Mouse (Mus musculus) liver, embryonic 16.5 days (tissue): ENCODE data around the gene Zfp277. TPM values are rescaled to one million over a fixed set of nuclear protein-coding genes. Genes with fewer than 3 reads are reported as not detected.

Source experiments
- ATAC-seq: fragments of 200-750 bp; cut with Nextera tagmentation; 2 replicates; pipeline ENCODE4 v1.8.0; 2017; ENCODE audit warnings: low read depth, mild to moderate bottlenecking, moderate number of reproducible peaks, moderate library complexity
- H3K27ac ChIP-seq: fragments of 300-500 bp; sonication (generic); 2 replicates; pipeline ENCODE4 v1.5.1; 2014; ENCODE audit warnings: mild to moderate bottlenecking, low read length
- H3K27me3 ChIP-seq: fragments of 300-500 bp; sonication (generic); 2 replicates; pipeline ENCODE4 v1.6.1; 2014; ENCODE audit warnings: low read depth, low read length, mixed read lengths; ENCODE audit not compliant: control insufficient read depth, insufficient read depth
- H3K36me3 ChIP-seq: fragments of 300-500 bp; sonication (generic); 2 replicates; pipeline ENCODE4 v1.6.1; 2014; ENCODE audit warnings: mild to moderate bottlenecking; ENCODE audit not compliant: control insufficient read depth, insufficient read depth
- H3K4me1 ChIP-seq: fragments of 300-500 bp; sonication (generic); 2 replicates; pipeline ENCODE4 v1.6.1; 2014; ENCODE audit warnings: low read depth, low read length, mixed read lengths; ENCODE audit not compliant: control insufficient read depth
- H3K4me2 ChIP-seq: fragments of 300-500 bp; sonication (generic); 2 replicates; pipeline ENCODE4 v1.6.1; 2014; ENCODE audit warnings: low read depth, low read length, mixed read lengths
- H3K4me3 ChIP-seq: fragments of 300-500 bp; sonication (generic); 2 replicates; pipeline ENCODE4 v1.5.1; 2014; ENCODE audit warnings: low read depth, mild to moderate bottlenecking, low read length
- H3K9ac ChIP-seq: fragments of 300-500 bp; sonication (generic); 2 replicates; pipeline ENCODE4 v1.6.1; 2014; ENCODE audit warnings: low read depth, low read length
- H3K9me3 ChIP-seq: fragments of 300-500 bp; sonication (generic); replicated peaks from 2 replicates; pipeline ENCODE4 v1.6.1; 2016; ENCODE audit warnings: low read length; ENCODE audit not compliant: control insufficient read depth
- WGBS: fragments of 180-500 bp; shearing (Covaris S2); extraction: QIAGEN DNeasy Blood & Tissue Kit; methylation state at CpG from one replicate; pipeline ENCODE4 v1.1.7; 2014; ENCODE audit not compliant: insufficient replicate concordance; 5-methylcytosine and 5-hydroxymethylcytosine counted together
- polyA plus RNA-seq: library from polyadenylated mRNA; unstranded; fragments of >200 nt; fragmentation: Nextera tagmentation; extraction: Ambion mirVana; gene quantifications from 2 replicates; pipeline ENCODE4 v1.2.1, GENCODE M21; 2015

The Zfp277 gene
- polyA plus RNA-seq, 1 experiment from 2014 or later: 6.1 TPM

DNA sequence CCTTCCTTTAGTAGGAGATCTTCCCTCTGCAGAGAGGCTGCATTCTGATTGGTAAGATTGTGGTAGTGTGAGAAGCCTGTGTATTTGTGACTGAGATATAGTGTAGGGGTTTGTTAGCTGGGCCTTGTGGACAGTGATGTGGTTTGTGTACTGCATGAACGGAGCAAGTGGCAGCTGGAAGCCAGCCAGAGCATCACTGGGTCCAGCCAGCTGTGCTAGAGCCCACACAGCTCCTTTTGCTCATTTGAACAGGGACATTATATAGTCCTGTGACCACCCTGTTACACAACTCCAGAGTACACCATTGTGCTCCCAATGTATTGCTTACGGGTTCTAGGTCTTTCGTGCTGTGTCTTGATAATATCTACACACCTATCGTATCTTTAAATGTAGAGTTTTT, 22.5 kb upstream of the Zfp277 start:
- H3K9me3 ChIP-seq: no peaks in the 10 kb centered on the region
- no peak overlapping the region for H3K9ac ChIP-seq
- H3K27me3 ChIP-seq: no peaks in the 10 kb centered on the region
- H3K4me2 ChIP-seq: no peak overlapping the region
- no peaks in the 10 kb centered on the region for H3K4me1 ChIP-seq
- 67% methylated on average over 4 of the region's 4 CpGs for WGBS
- ATAC-seq: no peak
- H3K27ac ChIP-seq: no peak overlapping the region
- no peak overlapping the region for H3K4me3 ChIP-seq
- H3K36me3 ChIP-seq: no peaks in the 10 kb centered on the region

DNA sequence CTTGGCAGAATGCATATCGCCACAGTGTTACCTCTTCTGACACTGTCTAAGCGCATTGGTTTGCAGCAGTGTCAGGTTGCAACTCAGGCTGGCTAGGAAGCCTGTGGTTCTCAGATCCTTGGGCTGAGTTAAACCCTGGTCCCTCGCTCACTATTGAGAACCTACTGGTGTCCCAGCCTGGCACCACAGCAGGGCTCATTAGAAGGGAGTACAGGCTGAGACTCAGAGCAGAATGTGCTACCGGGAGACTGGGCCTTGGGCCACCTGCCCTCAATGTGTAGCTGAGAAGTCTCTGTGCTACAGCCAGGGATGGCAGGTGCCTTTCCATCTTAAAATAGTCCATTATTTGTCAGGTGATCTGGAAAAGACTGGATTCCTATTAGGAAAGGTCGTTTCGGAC, 18.6 kb upstream of the Zfp277 start:
- Histone ChIP-seq H3K9ac (no peak overlapping the region), H3K27ac (no peak overlapping the region), H3K4me1 (no peaks in the 10 kb centered on the region), H3K36me3 (no peaks in the 10 kb centered on the region), H3K4me3 (no peak overlapping the region), H3K9me3 (no peaks in the 10 kb centered on the region), H3K4me2 (no peak overlapping the region), H3K27me3 (no peaks in the 10 kb centered on the region)
- ATAC-seq: no peak
- 54% methylated on average over 6 of the region's 6 CpGs for WGBS

- Histone ChIP-seq H3K27me3 (no peaks in the 10 kb centered on the region), H3K4me1 (no peaks in the 10 kb centered on the region), H3K27ac (no peak overlapping the region), H3K36me3 (no peaks in the 10 kb centered on the region), H3K9me3 (no peaks in the 10 kb centered on the region), H3K9ac (no peak overlapping the region), H3K4me2 (no peak overlapping the region), H3K4me3 (no peak overlapping the region)
- no peak for ATAC-seq
- 31% methylated on average over 2 of the region's 2 CpGs for WGBS
These were observed 18.1 kb upstream of the Zfp277 start for GRCm38 (mm10) chr12:40463828-40464227.

DNA sequence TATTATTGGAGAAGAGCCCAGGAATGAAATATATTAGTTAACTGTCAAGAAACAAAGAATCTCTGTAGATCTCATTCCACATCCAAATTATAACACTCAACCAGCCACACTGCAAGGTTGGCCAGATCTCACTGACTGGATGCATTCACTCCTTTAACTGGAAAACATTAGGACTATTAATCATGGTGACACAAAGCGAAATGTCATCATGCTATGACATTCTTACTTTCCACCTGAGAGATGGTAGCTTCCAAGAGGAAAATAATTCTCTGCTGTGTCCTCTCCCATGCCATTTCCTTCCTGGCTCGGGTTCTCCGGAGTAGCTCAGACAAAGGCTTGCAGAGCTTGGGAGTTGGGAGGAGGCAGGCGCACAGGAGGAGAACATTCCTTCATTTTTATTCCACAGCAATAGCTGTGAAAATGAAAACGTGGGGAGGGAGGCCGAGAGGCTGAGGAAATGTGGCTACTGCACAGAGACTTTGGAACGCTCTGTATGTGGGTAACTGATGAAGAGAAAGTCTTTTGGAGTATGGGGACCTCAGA, 17.1 kb upstream of the Zfp277 start:
- Histone ChIP-seq H3K27ac (no peak overlapping the region), H3K36me3 (no peaks in the 10 kb centered on the region), H3K4me2 (no peak overlapping the region), H3K4me3 (no peak overlapping the region), H3K9me3 (no peaks in the 10 kb centered on the region), H3K4me1 (no peaks in the 10 kb centered on the region), H3K9ac (no peak overlapping the region), H3K27me3 (no peaks in the 10 kb centered on the region)
- WGBS: 54% methylated on average over 7 of the region's 7 CpGs
- no peak for ATAC-seq

GRCm38 (mm10) chr12:40459673-40460265, 14.1 kb upstream of the Zfp277 start:
- no peak overlapping the region for H3K27ac ChIP-seq
- no peaks in the 10 kb centered on the region for H3K27me3 ChIP-seq
- no peaks in the 10 kb centered on the region for H3K4me1 ChIP-seq
- H3K9me3 ChIP-seq: no peaks in the 10 kb centered on the region
- no peak for ATAC-seq
- H3K4me3 ChIP-seq: no peak overlapping the region
- H3K36me3 ChIP-seq: no peaks in the 10 kb centered on the region
- no peak overlapping the region for H3K9ac ChIP-seq
- H3K4me2 ChIP-seq: no peak overlapping the region
- 39% methylated on average over 6 of the region's 6 CpGs for WGBS

DNA sequence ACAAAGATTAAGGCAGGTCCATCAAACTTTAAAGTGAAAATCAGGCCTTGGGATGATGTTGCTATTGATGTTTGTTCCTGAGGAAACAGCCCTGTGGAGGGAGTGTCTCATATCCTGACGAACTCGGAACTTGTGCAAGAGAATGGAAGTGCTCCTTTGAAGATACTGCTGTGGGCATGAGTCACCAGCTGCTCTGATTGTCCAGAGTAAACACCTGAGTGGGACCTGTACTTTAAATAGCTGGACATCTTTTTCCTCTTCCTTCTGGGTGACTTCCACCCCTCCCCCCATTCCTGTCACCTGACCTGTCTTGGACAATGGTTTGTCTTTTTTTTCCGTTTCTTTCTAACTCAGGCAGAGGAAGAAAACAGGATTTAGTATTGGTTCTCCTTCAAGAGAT, 13.3 kb upstream of the Zfp277 start:
- WGBS: 47% methylated on average over 3 of the region's 3 CpGs

GRCm38 (mm10) chr12:40456517-40456916, 10.8 kb upstream of the Zfp277 start:
- Histone ChIP-seq H3K4me2 (no peak overlapping the region), H3K4me1 (no peaks in the 10 kb centered on the region), H3K4me3 (no peak overlapping the region), H3K27me3 (no peaks in the 10 kb centered on the region), H3K9me3 (no peaks in the 10 kb centered on the region), H3K9ac (no peak overlapping the region), H3K36me3 (no peaks in the 10 kb centered on the region), H3K27ac (no peak overlapping the region)
- 50% methylated on average over 2 of the region's 2 CpGs for WGBS
- ATAC-seq: no peak

More for the DNA sequence above, 13.3 kb upstream of the Zfp277 start:
- no peak overlapping the region for H3K27ac ChIP-seq
- no peak for ATAC-seq
- no peaks in the 10 kb centered on the region for H3K36me3 ChIP-seq
- no peak overlapping the region for H3K9ac ChIP-seq
- no peaks in the 10 kb centered on the region for H3K27me3 ChIP-seq
- H3K9me3 ChIP-seq: no peaks in the 10 kb centered on the region
- no peak overlapping the region for H3K4me2 ChIP-seq
- no peaks in the 10 kb centered on the region for H3K4me1 ChIP-seq
- no peak overlapping the region for H3K4me3 ChIP-seq

DNA sequence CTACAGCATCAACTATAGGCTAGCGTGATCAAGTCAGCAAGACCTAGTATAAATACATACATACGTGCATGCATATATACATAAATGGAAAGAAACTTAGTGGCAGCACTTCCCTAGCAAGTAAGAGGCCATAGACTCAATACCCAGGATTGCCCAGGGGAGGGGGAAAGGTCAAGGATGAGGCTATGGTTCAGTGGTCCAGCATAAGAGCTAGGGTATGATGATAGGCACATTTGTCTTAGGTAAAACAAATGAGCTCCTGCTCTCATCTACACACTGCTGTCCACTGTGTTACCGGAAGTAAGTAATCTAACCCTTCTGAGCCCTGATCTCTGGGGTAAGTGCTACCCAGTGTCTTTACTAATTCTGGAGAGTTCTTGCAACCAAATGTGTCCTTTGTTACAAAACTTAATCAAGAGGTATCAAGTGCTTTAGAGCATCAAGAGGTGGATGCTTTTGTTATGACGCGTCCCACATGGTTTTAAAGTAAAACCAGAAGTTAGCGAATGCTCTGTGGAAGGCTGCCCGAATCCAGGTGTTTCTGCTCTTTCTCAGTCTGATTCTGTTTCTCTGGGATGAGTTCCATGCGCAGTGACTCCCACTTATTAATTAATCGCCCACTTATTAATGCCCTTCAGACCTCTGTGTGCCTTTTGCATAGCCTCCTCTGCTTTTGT, 3.6 kb upstream of the Zfp277 start:
- Histone ChIP-seq H3K4me3 (no peak overlapping the region), H3K4me2 (no peak overlapping the region), H3K9ac (no peak overlapping the region), H3K36me3 (no peaks in the 10 kb centered on the region), H3K27me3 (peaks cover 33% of the 10 kb centered on the region), H3K9me3 (no peaks in the 10 kb centered on the region), H3K4me1 (peaks cover 8% of the 10 kb centered on the region), H3K27ac (no peak overlapping the region)
- 67% methylated on average over 9 of the region's 9 CpGs for WGBS
- no peak for ATAC-seq

DNA sequence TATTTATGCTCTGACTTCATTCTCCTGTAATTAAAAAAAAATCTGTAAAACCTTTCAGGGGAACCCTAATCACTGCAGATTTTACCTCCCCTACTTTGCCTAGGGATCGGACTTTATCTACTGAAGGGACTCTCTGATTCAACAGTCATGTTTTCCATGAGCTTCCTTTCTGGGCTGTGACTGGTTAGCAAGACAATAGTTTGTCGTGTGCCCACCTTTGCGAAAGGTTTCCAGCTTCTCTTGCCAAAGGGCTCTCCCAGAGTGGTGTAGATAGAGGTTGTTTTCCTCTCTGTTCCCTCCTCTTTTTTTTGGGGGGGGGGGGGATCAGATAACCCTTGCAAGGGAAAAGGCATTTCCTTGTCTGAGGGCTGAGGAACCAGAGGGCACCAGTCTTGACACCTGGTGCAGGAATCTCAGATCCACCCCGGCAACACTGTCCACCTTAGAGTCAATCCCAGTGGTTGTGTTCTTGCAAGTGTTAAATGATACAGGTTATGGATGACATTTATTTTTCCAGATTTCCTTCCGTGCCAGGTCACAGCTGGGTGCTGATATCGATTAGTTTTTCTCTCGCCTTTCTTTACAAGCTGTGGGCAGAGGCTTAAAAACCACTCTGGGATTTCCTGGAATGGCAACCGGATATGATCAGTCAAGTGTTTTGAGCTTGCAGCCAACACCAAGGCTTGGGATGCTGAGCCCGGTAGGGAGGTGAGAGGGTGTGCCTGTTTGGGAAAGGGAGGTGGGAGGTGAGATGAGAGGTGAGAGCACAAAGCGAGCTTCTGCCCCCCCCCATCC, 2.1 kb upstream of the Zfp277 start:
- Histone ChIP-seq H3K9me3 (no peaks in the 10 kb centered on the region), H3K4me1 (peaks cover 8% of the 10 kb centered on the region), H3K4me2 (peak overlapping the region; percentile 93; the same call in 1 of the 2 replicates), H3K27me3 (peaks cover 33% of the 10 kb centered on the region), H3K27ac (no peak overlapping the region), H3K4me3 (no peak overlapping the region), H3K9ac (no peak overlapping the region), H3K36me3 (no peaks in the 10 kb centered on the region)
- WGBS: 8% methylated on average over 10 of the region's 10 CpGs
- no peak for ATAC-seq
